Mouse (Mus musculus): ENCODE measurements around the gene Gpr107. TPM values are rescaled to one million over a fixed set of nuclear protein-coding genes. Genes with fewer than 3 reads are reported as not detected.
A peak's percentile ranks its signal among the peaks of the same experiment; 100 is the strongest.

Gpr107 gene
- polyA plus RNA-seq, 1 experiment from 2014 or later = 17.3 TPM

DNA sequence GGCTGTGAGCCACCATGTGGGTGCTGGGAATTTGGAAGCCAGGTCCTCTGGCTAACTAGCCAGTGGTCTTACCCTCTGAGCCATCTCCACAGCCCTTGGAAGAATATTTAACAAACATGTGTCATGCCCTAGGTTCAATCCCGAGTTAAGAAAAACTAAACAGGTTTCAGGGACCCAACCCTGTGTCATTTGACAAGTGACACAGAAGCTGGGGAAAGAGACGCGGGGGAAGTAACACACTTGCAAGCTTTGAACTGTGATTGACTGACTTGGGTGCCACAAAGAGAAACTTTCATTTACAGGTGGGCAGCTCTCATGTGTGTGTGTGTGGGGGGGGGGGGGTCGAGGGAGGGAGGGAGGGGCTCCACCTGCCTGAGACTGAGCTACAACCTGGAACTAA, 18.1 kb upstream of the Gpr107 start:
- Histone ChIP-seq H3K9me3 (ENCODE audit: control insufficient read depth, low read length) (no peaks in the 10 kb centered on the region), H3K27me3 (replicated peaks; ENCODE audit: control insufficient read depth, insufficient read depth, low read length) (no peaks in the 10 kb centered on the region), H3K4me3 (ENCODE audit: low read depth, low read length) (no peak overlapping the region), H3K36me3 (ENCODE audit: control insufficient read depth, insufficient read depth, low read length) (no peaks in the 10 kb centered on the region), H3K4me2 (no peak overlapping the region), H3K27ac (ENCODE audit: low read depth, low read length) (no peak overlapping the region), H3K9ac (ENCODE audit: low read depth, low read length) (no peak overlapping the region), H3K4me1 (replicated peaks; ENCODE audit: control insufficient read depth, insufficient read depth, low read length) (peaks cover 50% of the 10 kb centered on the region)
- ATAC-seq (replicated peaks; ENCODE audit: low FRiP score) (no peak), DNase-seq (ENCODE audit: low spot score) (no peak)
- 74% methylated on average over 3 of the region's 4 CpGs for WGBS

DNA sequence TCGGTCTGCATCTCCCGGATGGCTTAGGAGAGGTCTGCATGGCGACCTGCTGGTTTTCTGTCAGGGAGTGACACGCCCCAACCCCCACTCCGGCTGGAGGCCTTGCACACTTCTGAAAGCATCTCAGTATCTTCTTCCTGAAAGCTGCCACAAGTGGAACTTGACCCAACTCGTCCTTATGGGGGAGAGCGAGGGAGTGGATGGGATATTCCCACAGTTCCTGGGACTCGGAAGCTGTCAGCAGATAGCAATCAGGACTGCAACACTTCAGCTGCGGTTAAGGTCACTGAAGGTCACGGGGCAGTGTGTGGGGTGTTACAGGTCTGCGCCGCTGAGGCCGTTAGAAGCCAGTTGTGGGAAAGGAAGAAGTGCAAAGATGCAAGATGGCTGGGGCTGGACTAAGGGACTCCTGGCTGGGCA, 16.6 kb upstream of the Gpr107 start:
- Histone ChIP-seq H3K4me1 (replicated peaks; ENCODE audit: control insufficient read depth, insufficient read depth, low read length) (peaks cover 48% of the 10 kb centered on the region), H3K27me3 (replicated peaks; ENCODE audit: control insufficient read depth, insufficient read depth, low read length) (no peaks in the 10 kb centered on the region)
- WGBS = 24% methylated on average over 13 of the region's 13 CpGs

DNA sequence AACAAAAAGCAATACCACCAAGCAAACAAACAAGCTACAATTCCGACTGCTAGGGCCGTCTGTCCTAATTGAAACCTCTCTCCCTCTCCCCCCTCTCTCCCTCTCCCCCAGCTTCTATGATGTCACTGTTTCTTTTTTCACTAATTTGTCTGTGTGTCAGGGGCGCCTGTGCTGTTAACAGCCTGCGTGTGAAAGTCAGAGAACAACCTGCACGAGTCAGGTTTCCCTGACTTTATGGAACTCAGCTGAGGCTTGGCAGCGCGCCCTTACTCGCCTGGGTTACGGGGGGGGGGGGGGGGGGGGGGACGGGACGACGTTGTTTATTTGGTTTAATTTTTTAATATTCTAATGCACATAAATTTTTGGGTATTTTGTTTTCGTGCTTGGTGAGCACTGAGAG, 15.8 kb upstream of the Gpr107 start:
- 67% methylated on average over 11 of the region's 13 CpGs for WGBS
- H3K27ac ChIP-seq (ENCODE audit: low read depth, low read length) = no peak overlapping the region
- no peak for DNase-seq (ENCODE audit: low spot score)
- H3K4me2 ChIP-seq = no peak overlapping the region
- H3K9me3 ChIP-seq (ENCODE audit: control insufficient read depth, low read length) = no peaks in the 10 kb centered on the region
- no peak overlapping the region for H3K4me3 ChIP-seq (ENCODE audit: low read depth, low read length)
- no peaks in the 10 kb centered on the region for H3K36me3 ChIP-seq (ENCODE audit: control insufficient read depth, insufficient read depth, low read length)
- ATAC-seq (replicated peaks; ENCODE audit: low FRiP score) = no peak
- peaks cover 45% of the 10 kb centered on the region for H3K4me1 ChIP-seq (replicated peaks; ENCODE audit: control insufficient read depth, insufficient read depth, low read length)
- no peaks in the 10 kb centered on the region for H3K27me3 ChIP-seq (replicated peaks; ENCODE audit: control insufficient read depth, insufficient read depth, low read length)
- no peak overlapping the region for H3K9ac ChIP-seq (ENCODE audit: low read depth, low read length)

More for the DNA sequence above, 16.6 kb upstream of the Gpr107 start:
- Histone ChIP-seq H3K36me3 (ENCODE audit: control insufficient read depth, insufficient read depth, low read length) (no peaks in the 10 kb centered on the region), H3K4me2 (peak overlapping the region; percentile 13; the same call in 1 of the 2 replicates), H3K9me3 (ENCODE audit: control insufficient read depth, low read length) (no peaks in the 10 kb centered on the region), H3K9ac (ENCODE audit: low read depth, low read length) (no peak overlapping the region), H3K27ac (ENCODE audit: low read depth, low read length) (no peak overlapping the region; the same call in 1 of the 2 replicates), H3K4me3 (ENCODE audit: low read depth, low read length) (no peak overlapping the region)
- ATAC-seq (replicated peaks; ENCODE audit: low FRiP score) (no peak), DNase-seq (ENCODE audit: low spot score) (no peak)

DNA sequence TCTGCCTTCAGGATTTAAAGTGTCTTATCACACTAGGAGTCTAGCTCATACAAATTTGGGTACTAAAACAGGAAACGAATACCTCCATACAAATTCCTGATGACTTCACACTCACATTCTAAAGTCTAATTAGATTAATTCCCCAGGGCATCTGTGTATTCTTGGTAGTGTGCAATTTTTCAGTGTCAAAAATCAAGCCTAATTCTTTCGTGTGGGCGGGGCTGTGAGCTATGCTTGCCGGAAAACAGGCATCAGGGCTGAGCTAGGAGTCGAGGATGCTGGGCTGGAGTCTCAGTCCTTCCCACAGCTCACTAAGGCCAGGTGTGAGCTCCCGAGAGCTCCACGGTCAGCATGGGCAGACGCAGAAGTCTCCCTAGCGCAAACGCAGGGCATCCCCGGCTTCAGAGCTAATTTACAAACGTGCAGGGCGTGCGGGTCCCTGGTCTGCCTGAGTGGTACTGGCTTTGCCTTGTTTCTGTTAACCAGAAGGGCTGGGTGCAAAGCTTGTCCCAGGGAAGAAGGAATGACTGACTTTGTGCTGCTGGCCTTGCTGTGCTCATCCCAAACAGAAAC, 15.0 kb upstream of the Gpr107 start:
- Histone ChIP-seq H3K4me1 (replicated peaks; ENCODE audit: control insufficient read depth, insufficient read depth, low read length) (peaks cover 39% of the 10 kb centered on the region), H3K27ac (ENCODE audit: low read depth, low read length) (no peak overlapping the region)
- 75% methylated on average over 14 of the region's 14 CpGs for WGBS

DNA sequence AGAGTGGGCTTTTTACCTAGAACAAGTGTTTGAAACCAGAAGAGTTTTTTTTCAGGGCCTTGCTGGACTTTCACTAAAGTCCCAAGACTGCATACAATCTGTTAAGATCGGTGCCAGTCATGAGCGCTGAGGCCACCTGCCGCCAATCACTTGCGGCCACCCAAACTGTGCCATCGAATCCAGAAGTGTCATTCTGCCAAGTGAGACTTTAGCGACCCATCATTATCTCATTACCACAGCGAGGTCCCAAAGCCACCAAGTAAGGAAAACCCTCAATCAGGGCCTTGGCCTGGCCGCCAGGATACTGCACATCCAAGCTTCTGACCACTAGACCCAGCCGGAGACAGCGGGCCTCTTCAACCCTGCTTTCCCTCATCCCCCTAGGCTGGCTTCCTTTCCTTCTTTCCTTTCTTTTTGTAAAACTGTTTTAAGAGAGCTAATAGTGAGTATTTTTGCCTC, 12.9 kb upstream of the Gpr107 start:
- Histone ChIP-seq H3K27me3 (replicated peaks; ENCODE audit: control insufficient read depth, insufficient read depth, low read length) (no peaks in the 10 kb centered on the region), H3K4me1 (replicated peaks; ENCODE audit: control insufficient read depth, insufficient read depth, low read length) (peaks cover 49% of the 10 kb centered on the region), H3K9ac (ENCODE audit: low read depth, low read length) (no peak overlapping the region), H3K9me3 (ENCODE audit: control insufficient read depth, low read length) (no peaks in the 10 kb centered on the region), H3K4me3 (ENCODE audit: low read depth, low read length) (no peak overlapping the region), H3K4me2 (no peak overlapping the region), H3K27ac (ENCODE audit: low read depth, low read length) (no peak overlapping the region), H3K36me3 (ENCODE audit: control insufficient read depth, insufficient read depth, low read length) (no peaks in the 10 kb centered on the region)
- ATAC-seq (replicated peaks; ENCODE audit: low FRiP score) = no peak
- no peak for DNase-seq (ENCODE audit: low spot score)
- 69% methylated on average over 10 of the region's 10 CpGs for WGBS

More for the DNA sequence above, 15.0 kb upstream of the Gpr107 start:
- no peak overlapping the region for H3K9ac ChIP-seq (ENCODE audit: low read depth, low read length)
- no peaks in the 10 kb centered on the region for H3K27me3 ChIP-seq (replicated peaks; ENCODE audit: control insufficient read depth, insufficient read depth, low read length)
- H3K36me3 ChIP-seq (ENCODE audit: control insufficient read depth, insufficient read depth, low read length) = no peaks in the 10 kb centered on the region
- ATAC-seq (replicated peaks; ENCODE audit: low FRiP score) (no peak), DNase-seq (ENCODE audit: low spot score) (no peak)
- H3K9me3 ChIP-seq (ENCODE audit: control insufficient read depth, low read length) = no peaks in the 10 kb centered on the region
- no peak overlapping the region for H3K4me3 ChIP-seq (ENCODE audit: low read depth, low read length)
- H3K4me2 ChIP-seq = no peak overlapping the region

DNA sequence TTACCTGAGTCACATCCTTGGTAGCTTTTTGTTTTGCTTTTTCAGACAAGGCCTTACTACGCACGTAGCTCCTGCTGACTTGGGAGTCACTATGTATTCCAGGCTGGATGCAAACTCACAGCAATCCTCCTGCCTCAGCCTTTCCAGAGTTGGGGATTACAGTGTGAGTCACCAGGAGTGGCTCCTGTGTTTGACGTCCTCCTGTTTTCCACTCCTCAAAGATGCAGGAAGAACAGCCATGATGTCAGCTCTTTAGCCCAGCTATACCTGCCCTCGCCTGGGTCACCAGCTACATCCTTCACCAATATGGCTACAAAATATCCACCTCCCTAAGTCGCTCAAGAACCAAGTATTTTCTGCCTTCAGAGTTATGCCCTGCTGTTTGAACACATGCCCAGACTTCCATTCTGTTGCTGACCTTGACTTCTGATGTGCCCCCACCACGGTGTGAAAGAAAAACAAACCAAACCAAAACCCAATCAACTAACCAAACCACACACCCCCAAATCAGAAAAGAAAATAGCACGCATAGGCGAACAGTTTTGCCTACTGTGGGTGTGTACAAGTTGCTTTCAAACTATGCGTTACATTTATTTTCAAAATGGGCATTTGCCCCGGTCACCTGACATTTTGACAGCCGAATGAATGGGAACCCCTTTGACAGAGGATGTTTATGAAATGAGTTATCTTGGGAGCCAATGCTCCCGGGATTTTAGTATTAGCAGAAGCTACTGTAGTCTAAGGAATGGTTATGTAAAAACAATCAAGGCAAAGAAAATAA, 11.9 kb upstream of the Gpr107 start:
- no peaks in the 10 kb centered on the region for H3K36me3 ChIP-seq (ENCODE audit: control insufficient read depth, insufficient read depth, low read length)
- H3K9me3 ChIP-seq (ENCODE audit: control insufficient read depth, low read length) = no peaks in the 10 kb centered on the region
- WGBS = 64% methylated on average over 12 of the region's 12 CpGs
- H3K9ac ChIP-seq (ENCODE audit: low read depth, low read length) = no peak overlapping the region
- peak overlapping the region; percentile 75 for H3K4me3 ChIP-seq (ENCODE audit: low read depth, low read length)
- peak overlapping the region; percentile 99 for H3K4me2 ChIP-seq
- peaks cover 50% of the 10 kb centered on the region for H3K4me1 ChIP-seq (replicated peaks; ENCODE audit: control insufficient read depth, insufficient read depth, low read length)
- ATAC-seq (replicated peaks; ENCODE audit: low FRiP score) (no peak), DNase-seq (ENCODE audit: low spot score) (no peak)
- no peaks in the 10 kb centered on the region for H3K27me3 ChIP-seq (replicated peaks; ENCODE audit: control insufficient read depth, insufficient read depth, low read length)
- H3K27ac ChIP-seq (ENCODE audit: low read depth, low read length) = no peak overlapping the region

DNA sequence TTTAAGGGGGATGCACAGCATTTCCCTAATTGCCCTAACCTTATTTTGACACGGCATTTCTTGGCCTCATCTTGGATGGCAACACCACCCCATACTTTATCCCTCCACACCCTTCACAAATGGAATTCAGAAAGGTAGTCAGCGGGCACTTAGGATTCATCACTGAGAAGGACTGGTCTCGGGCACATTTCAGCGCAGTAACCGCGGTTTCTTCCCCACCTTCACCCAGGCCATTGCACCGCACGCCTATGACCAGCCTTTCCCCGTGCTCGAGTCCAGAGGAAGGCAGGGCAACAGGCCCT, 11.4 kb upstream of the Gpr107 start:
- ATAC-seq (replicated peaks; ENCODE audit: low FRiP score) (no peak), DNase-seq (ENCODE audit: low spot score) (no peak)
- no peaks in the 10 kb centered on the region for H3K9me3 ChIP-seq (ENCODE audit: control insufficient read depth, low read length)
- no peaks in the 10 kb centered on the region for H3K27me3 ChIP-seq (replicated peaks; ENCODE audit: control insufficient read depth, insufficient read depth, low read length)
- H3K4me1 ChIP-seq (replicated peaks; ENCODE audit: control insufficient read depth, insufficient read depth, low read length) = peaks cover 45% of the 10 kb centered on the region
- H3K36me3 ChIP-seq (ENCODE audit: control insufficient read depth, insufficient read depth, low read length) = no peaks in the 10 kb centered on the region
- H3K27ac ChIP-seq (ENCODE audit: low read depth, low read length) = no peak overlapping the region
- peak overlapping the region; percentile 75 for H3K4me3 ChIP-seq (ENCODE audit: low read depth, low read length)
- H3K9ac ChIP-seq (ENCODE audit: low read depth, low read length) = peak overlapping the region; percentile 77
- peak overlapping the region; percentile 99 for H3K4me2 ChIP-seq
- WGBS = 6% methylated on average over 10 of the region's 10 CpGs

DNA sequence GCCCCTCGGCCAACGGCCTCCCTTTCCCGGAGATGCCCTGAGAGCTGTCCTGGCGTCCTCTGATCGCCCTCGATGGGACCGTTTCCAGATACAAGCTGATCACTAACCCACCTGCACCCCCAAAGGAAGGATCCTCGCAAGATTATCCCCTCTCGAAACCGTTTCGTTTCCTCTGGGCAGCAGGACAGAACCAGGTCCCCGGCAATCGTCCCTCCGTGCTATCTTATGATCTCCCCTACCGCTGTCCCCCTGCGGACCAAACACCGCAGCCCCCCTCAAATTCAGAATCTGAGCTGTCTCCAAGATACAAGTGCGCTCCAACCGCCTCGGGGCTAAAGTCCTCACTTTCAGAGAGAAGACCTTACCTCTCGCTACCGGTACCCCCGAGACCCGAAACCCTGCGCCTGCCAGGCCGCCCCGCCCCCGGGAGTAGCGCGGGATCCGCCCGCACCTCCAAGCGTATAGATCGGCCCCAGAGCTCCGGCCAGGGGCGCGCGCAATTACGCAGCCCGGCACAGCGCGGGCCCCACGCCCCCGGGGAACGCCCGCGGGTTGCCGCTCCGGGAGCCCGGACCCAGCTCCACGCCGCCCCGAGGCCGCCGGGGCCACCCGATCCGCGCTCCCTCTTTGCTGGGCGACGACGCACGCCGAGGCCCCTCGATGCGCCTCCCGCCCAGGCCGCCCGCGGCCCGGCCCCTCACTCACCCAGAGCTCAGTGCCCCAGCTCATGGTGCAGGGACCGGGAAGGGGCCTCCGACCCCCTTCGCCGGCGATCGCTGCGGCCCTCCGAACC, 10.8 kb upstream of the Gpr107 start:
- no peaks in the 10 kb centered on the region for H3K36me3 ChIP-seq (ENCODE audit: control insufficient read depth, insufficient read depth, low read length)
- no peaks in the 10 kb centered on the region for H3K9me3 ChIP-seq (ENCODE audit: control insufficient read depth, low read length)
- peak overlapping the region; percentile 52; the same call in 1 of the 2 replicates for H3K27ac ChIP-seq (ENCODE audit: low read depth, low read length)
- DNase-seq (ENCODE audit: low spot score) (no peak), ATAC-seq (replicated peaks; ENCODE audit: low FRiP score) (peak; percentile 57)
- peak overlapping the region; percentile 99 for H3K4me2 ChIP-seq
- peaks cover 39% of the 10 kb centered on the region for H3K4me1 ChIP-seq (replicated peaks; ENCODE audit: control insufficient read depth, insufficient read depth, low read length)
- H3K9ac ChIP-seq (ENCODE audit: low read depth, low read length) = peak overlapping the region; percentile 77
- H3K4me3 ChIP-seq (ENCODE audit: low read depth, low read length) = peak overlapping the region; percentile 75
- H3K27me3 ChIP-seq (replicated peaks; ENCODE audit: control insufficient read depth, insufficient read depth, low read length) = no peaks in the 10 kb centered on the region
- WGBS = under 1% methylated on average over 76 of the region's 78 CpGs
